Mouse (Mus musculus): ENCODE results near the gene Zfp708.
"Not testable (repeated sequence)": the region's sequence is repeated elsewhere in the genome, so short reads cannot be mapped to it uniquely, and the experiment has no call there.

Gene Zfp708

DNA sequence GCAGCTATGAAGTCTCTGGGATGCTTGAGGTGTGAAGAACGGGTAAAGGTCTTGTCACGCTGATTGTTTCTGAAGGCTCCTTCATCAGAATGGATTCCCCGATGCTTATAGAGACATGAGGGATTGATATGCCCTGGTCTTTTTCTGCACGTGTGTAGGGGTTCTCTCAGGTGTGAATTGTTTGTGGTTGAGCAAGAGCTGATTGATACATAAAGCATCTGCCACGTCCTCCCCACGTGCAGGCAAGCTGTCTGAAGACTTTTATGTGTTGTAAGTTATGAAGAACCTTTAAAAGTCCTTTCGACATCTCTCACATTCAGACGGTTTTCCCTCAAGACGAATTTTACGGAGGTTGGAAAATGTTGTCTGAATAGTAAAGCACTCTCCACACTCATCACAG lies at the start of gene Zfp708:
TSS of gene Zfp708 (minus strand) at position 101 of the 400 bp plus-strand sequence.
- DNase-seq, result no peak

GRCm38 (mm10) chr13:67128038-67128721 lies 30.4 kb upstream of the Zfp708 start:
- DNase-seq, result peak; percentile 88 to 90

GRCm38 (mm10) chr13:67127507-67127906 lies 29.7 kb upstream of the Zfp708 start:
- not testable (repeated sequence) for DNase-seq

- no peak for DNase-seq
Observed at GRCm38 (mm10) chr13:67124460-67124859, 26.7 kb upstream of the Zfp708 start.

- not testable (repeated sequence) for DNase-seq
Observed at GRCm38 (mm10) chr13:67121360-67121759, 23.6 kb upstream of the Zfp708 start, which contains the start of gene Zfp759. Gene Zfp759 (plus strand): TSS chr13:67121660.

GRCm38 (mm10) chr13:67116163-67116562 lies 18.4 kb upstream of the Zfp708 start, which contains the start of gene Rslcan18:
Gene Rslcan18 (minus strand): TSS chr13:67116263.
- DNase-seq, result not testable (repeated sequence)

DNA sequence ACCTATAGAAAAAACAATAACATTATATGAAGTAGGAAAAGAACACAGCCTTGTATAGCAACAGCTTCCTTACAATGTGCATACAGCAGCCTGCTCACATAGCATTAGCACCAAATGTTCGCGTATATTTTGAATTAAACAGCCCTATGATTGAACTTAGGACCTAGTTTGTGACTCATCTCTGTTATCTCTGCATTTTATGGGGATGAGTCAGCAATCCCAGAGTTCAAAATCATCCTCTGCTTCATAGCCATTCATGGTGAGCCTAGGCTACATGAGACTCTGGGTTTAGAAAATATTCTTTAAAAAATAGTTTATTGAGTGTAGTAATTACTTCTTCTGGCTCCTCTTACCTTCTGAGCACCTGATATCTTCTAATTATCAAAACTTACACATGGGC lies 15.5 kb upstream of the Zfp708 start:
- no peak for DNase-seq

DNA sequence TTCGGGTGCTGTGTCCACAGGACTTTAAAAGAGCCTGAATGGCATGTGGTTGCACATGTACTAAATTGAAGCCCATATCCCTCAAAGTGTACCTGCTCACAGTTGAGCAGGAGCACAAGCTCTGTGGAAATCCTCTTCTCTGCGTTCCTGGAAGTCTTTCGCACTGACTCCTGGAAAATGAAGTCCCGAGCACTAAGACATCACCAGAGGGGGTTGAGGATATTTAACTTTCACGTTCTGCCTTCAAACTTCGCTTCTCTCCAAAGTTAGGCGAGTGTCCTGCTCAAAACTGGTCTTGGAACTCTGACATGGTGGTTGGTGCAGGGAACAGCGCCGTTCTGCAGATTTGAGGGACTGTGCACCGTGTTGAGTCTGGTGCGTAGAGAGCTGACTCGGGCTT lies 14.3 kb upstream of the Zfp708 start:
- DNase-seq, result no peak

GRCm38 (mm10) chr13:67108821-67109206 lies 11.0 kb upstream of the Zfp708 start:
- DNase-seq, result peak in 1 of 2 experiments; percentile 64

DNA sequence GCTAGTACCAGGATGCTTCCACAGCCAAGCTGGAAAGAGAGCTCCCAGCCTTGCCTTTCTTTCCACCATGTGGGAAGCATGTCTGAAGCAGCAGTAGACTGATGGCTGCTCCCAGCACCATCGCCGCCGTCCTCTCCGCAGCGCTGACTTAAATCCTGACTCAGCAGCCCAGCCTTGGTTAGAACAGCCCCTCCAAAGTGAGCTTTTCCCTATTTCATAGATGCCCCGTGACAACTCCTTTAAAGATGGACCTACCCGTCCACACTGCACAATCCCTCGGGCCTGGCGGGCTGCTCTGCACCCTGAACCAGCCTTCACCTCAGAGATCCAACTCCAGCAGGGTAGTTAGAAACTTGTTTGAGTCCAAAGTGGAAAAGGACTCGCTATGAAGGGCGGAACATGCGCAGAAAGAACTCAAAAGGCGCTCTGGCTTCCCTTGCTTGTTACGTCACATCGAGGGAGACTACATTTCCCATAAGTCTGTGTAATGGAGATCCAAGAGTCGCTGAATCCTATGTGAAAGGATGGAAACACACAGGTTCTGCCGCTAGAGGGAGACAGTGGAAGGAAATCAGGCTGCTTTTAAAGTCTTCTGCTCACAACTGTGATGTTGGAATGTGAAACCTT lies 10.5 kb upstream of the Zfp708 start, which contains the start of gene Gm28557:
TSS of gene Gm28557 (minus strand) at position 411 of the 627 bp plus-strand sequence.
- peak; percentile 92 to 96 for DNase-seq

DNA sequence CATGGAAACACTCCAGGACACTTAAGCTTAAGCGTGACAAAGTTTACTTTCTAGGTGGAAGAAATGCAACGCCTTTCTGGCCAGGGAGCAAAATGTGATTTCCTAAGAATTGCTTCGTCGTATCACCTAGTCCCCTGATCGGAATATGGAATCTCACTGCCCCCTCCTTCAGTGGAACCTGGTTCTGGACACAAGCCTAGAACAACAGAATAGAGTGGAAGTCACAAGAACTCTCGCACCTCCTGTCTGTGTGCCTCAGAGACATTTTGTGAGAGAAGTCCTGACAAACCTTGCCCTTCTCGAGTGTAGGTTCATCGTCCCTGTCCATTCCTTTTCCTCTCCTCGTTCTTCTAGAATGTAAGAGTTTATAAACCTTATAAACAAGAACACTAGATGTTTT lies 9.9 kb upstream of the Zfp708 start:
- no peak for DNase-seq

GRCm38 (mm10) chr13:67090154-67090553 lies 7.6 kb downstream of the Zfp708 start:
- DNase-seq, result no peak

GRCm38 (mm10) chr13:67081946-67082345 lies 15.8 kb downstream of the Zfp708 start:
- peak in 1 of 2 experiments; percentile 10 for DNase-seq

- DNase-seq, result peak; percentile 69 to 74
Observed at GRCm38 (mm10) chr13:67081142-67081713, 16.5 kb downstream of the Zfp708 start.

- DNase-seq, result no peak
Observed at GRCm38 (mm10) chr13:67077244-67077643, 20.5 kb downstream of the Zfp708 start.

- DNase-seq, result no peak
Observed at GRCm38 (mm10) chr13:67072786-67073185, 25.0 kb downstream of the Zfp708 start.

DNA sequence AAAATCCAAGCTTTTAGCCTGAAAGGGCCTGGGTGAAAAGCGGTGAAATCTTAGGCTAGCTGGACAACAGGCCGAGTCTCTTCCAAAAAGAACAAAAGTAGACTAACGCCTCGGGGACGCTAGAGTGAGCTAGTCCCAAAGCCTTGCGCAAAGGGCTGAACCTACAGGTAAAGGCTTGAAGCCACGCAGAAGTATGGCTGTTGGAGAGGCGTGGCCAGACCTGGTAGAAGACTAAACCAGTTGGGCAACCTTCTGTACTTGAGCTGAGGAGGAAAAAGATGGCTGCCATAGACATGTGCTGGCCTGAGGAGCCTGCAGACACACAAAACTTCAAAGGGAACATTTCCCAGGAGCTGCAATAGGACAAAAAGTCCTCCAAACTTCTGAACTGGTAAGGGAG lies 32.4 kb downstream of the Zfp708 start:
- no peak for DNase-seq

DNA sequence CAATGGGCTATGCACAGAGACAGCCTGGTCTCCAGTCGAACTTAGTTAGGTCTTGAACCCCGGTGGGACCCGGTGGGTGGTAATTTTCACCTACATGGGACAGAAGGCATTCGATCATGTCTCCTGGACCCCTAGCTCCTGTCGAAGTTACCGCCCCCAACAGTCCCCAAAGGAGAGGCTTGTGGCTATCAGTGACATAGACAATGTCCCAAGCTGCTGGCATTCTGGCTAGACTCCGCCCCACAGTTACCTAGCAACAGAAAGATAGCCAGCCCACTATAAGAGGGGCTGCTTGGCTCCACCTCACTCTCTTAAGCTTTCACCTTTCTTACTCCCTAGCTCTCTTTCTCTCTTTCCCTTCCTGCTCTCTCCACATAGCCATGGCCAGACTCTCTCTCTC lies 35.3 kb downstream of the Zfp708 start:
- DNase-seq, result peak in 1 of 2 experiments; percentile 4

DNA sequence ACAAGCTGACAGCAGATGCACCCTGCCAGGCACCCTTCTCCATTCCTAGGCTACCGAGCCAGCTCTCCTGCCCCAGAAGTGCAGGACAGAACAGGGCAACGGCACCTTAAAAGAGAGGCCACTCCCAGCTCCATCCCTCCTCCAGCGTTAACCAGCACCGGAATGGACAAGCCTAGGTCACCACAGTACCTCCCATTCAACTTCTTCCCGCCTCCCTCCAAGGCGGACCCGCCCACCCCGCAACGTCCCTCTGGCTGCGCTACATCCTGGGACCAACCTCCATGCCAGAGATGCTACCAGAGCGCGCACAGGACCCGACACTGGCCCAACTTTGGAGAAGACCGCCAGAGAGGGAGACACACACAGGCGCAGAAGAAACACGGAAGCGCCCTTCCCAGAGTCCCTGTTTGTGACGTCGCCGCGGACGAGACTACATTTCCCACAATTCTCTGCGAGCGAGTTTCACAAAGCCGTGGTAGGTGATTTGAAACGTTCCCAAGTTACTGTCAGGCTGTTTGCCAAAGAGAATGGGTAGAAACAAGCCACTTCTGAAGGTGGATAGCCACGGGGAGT lies 36.9 kb downstream of the Zfp708 start, which contains the start of gene Zfp712:
TSS of gene Zfp712 (minus strand) at position 385 of the 573 bp plus-strand sequence.
- DNase-seq, result peak; percentile 93 to 94

GRCm38 (mm10) chr13:67060161-67060785 lies 37.5 kb downstream of the Zfp708 start:
- DNase-seq, result peak in 1 of 2 experiments; percentile 4

Measured in cerebellum, adult 18-20 months (tissue).